Mouse (Mus musculus): ENCODE results near the gene Tnn. TPM values are rescaled to one million over a fixed set of nuclear protein-coding genes. Genes with fewer than 3 reads are reported as not detected.
A peak's percentile ranks its signal among the peaks of the same experiment; 100 is the strongest.

The Tnn gene
- total RNA-seq (2012; rRNA removed) (not detected in 2 replicates), total RNA-seq (2014; rRNA removed) (not detected in 2 replicates), polyA plus RNA-seq (2012; ENCODE audit: insufficient read length, low read depth) (0.08 and 0.13 TPM in 2 replicates)

DNA sequence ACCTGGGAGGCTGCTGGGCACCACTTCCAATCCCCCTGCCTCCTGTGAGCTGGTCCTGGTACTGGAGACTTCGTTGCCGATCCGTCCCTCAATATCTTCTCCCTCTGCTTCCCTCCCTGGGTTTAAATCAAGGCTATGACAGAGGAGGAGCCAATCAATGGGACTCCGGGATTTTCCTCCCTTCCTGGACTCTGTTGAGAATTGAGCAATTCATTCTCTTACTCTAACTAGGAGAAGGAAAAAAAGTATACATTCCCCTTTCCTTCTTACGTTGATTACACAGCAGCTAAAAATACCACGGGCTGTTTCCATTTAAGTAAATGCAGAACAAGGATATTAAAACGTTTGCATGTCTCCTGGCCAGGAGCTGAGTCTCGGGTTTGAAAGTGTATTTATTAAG is at the start of gene Tnn:
TSS of gene Tnn (minus strand) at position 101 of the 400 bp plus-strand sequence.
- Histone ChIP-seq H3K9ac (ENCODE audit: insufficient read depth, low read depth) (no peak within 1 kb of the TSS), H3K27ac (ENCODE audit: insufficient read depth, low read depth) (no peak within 1 kb of the TSS), H3K79me2 (replicated peaks; ENCODE audit: control insufficient read depth, extremely low read depth, insufficient read depth, poor library complexity, severe bottlenecking) (no peaks in the 10 kb centered on the region), H3K4me3 (replicated peaks in 1 of 3; ENCODE audit: low read depth in 2 of 3, low read length in 2 of 3, poor library complexity in 1 of 3) (no peak within 1 kb of the TSS), H3K4me1 (ENCODE audit: control insufficient read depth in 1 of 2, insufficient read depth in 2 of 2) (peaks cover 16 to 35% of the 10 kb centered on the region in 2 experiments), H3K4me2 (ENCODE audit: insufficient read depth, low read depth, poor library complexity, severe bottlenecking) (no peak within 1 kb of the TSS), H3K36me3 (replicated peaks in 1 of 2; ENCODE audit: control insufficient read depth in 1 of 2, insufficient read depth in 1 of 2, low read length in 1 of 2) (no peaks in the 10 kb centered on the region), H3K27me3 (replicated peaks) (peaks cover 2% of the 10 kb centered on the region), H3K9me3 (replicated peaks; ENCODE audit: low read length) (no peaks in the 10 kb centered on the region)
- no peak for DNase-seq (ENCODE audit: extremely low read depth)
- TF ChIP-seq KAT2A (IDR thresholded peaks at IDR 0.05; ENCODE audit: insufficient replicate concordance, low read length) = no peak
- TF ChIP-seq E2F4 (IDR thresholded peaks at IDR 0.05; ENCODE audit: insufficient replicate concordance, low read depth, low read length) = no peak
- dilution Hi-C loops (cut with MboI; ENCODE audit: extremely low pct_ligation_motif_present, extremely low pct_unique_long_range_greater_than_20kb, low sequenced_read_pairs) (no loop called here), in situ Hi-C loops (cut with MboI; ENCODE audit: low pct_ligation_motif_present, low pct_unique_long_range_greater_than_20kb, low sequenced_read_pairs) (no loop called here)

- H3K9ac ChIP-seq (ENCODE audit: insufficient read depth, low read depth) = peak overlapping the region; percentile 97
- peaks cover 21% of the 10 kb centered on the region for H3K79me2 ChIP-seq (replicated peaks; ENCODE audit: control insufficient read depth, extremely low read depth, insufficient read depth, poor library complexity, severe bottlenecking)
- dilution Hi-C loops (cut with MboI; ENCODE audit: extremely low pct_ligation_motif_present, extremely low pct_unique_long_range_greater_than_20kb, low sequenced_read_pairs) = no loop called here
- H3K36me3 ChIP-seq (replicated peaks in 1 of 2; ENCODE audit: control insufficient read depth in 1 of 2, insufficient read depth in 1 of 2, low read length in 1 of 2) = peaks cover 19 to 36% of the 10 kb centered on the region in 2 experiments
- H3K4me3 ChIP-seq (replicated peaks in 1 of 3; ENCODE audit: low read depth in 2 of 3, low read length in 2 of 3, poor library complexity in 1 of 3) = peak overlapping the region; percentile 76 to 95 (median 93)
- H3K4me1 ChIP-seq (ENCODE audit: control insufficient read depth in 1 of 2, insufficient read depth in 2 of 2) = peaks cover 4 to 15% of the 10 kb centered on the region in 2 experiments
- DNase-seq (ENCODE audit: extremely low read depth) = no peak
- in situ Hi-C loops (cut with MboI; ENCODE audit: low pct_ligation_motif_present, low pct_unique_long_range_greater_than_20kb, low sequenced_read_pairs) = loop anchor here (25.0 kb wide), 1 partner anchor 308 kb away; no protein-coding TSS in a partner anchor
- no peak; the same call in 1 of the 2 replicates for TF ChIP-seq TBP (conservative IDR thresholded peaks at IDR 0.05; ENCODE audit: low read depth, low read length)
- no peak for TF ChIP-seq CTCF (conservative IDR thresholded peaks at IDR 0.05 in 1 of 2, IDR thresholded peaks at IDR 0.05 in 1 of 2; ENCODE audit: low read depth in 2 of 2, low read length in 2 of 2)
- H3K27ac ChIP-seq (ENCODE audit: insufficient read depth, low read depth) = peak overlapping the region; percentile 66
- H3K9me3 ChIP-seq (replicated peaks; ENCODE audit: low read length) = no peaks in the 10 kb centered on the region
- H3K4me2 ChIP-seq (ENCODE audit: insufficient read depth, low read depth, poor library complexity, severe bottlenecking) = peak overlapping the region; percentile 67; the same call in 1 of the 2 replicates
- H3K27me3 ChIP-seq (replicated peaks) = no peaks in the 10 kb centered on the region
These were observed 41.9 kb upstream of the Tnn start for GRCm38 (mm10) chr1:160195337-160195663.

GRCm38 (mm10) chr1:160194529-160195336 is 41.4 kb upstream of the Tnn start, which contains the start of gene Mrps14:
Mrps14 (plus strand) TSS chr1:160195215.
- Histone ChIP-seq H3K27me3 (replicated peaks) (no peaks in the 10 kb centered on the region), H3K4me1 (ENCODE audit: control insufficient read depth in 1 of 2, insufficient read depth in 2 of 2) (peaks cover 4 to 15% of the 10 kb centered on the region in 2 experiments), H3K4me3 (replicated peaks in 1 of 3; ENCODE audit: low read depth in 2 of 3, low read length in 2 of 3, poor library complexity in 1 of 3) (peak within 1 kb of the TSS; percentile 76 to 95 (median 93)), H3K4me2 (ENCODE audit: insufficient read depth, low read depth, poor library complexity, severe bottlenecking) (peak within 1 kb of the TSS; percentile 87), H3K79me2 (replicated peaks; ENCODE audit: control insufficient read depth, extremely low read depth, insufficient read depth, poor library complexity, severe bottlenecking) (peaks cover 21% of the 10 kb centered on the region), H3K9ac (ENCODE audit: insufficient read depth, low read depth) (peak within 1 kb of the TSS; percentile 97), H3K36me3 (replicated peaks in 1 of 2; ENCODE audit: control insufficient read depth in 1 of 2, insufficient read depth in 1 of 2, low read length in 1 of 2) (peaks cover 17 to 30% of the 10 kb centered on the region in 2 experiments), H3K27ac (ENCODE audit: insufficient read depth, low read depth) (peak within 1 kb of the TSS; percentile 66), H3K9me3 (replicated peaks; ENCODE audit: low read length) (no peaks in the 10 kb centered on the region)
- in situ Hi-C loops (cut with MboI; ENCODE audit: low pct_ligation_motif_present, low pct_unique_long_range_greater_than_20kb, low sequenced_read_pairs) = loop anchor here (25.0 kb wide), 1 partner anchor 307 kb away; no protein-coding TSS in a partner anchor
- peak; percentile 100 for DNase-seq (ENCODE audit: extremely low read depth)
- dilution Hi-C loops (cut with MboI; ENCODE audit: extremely low pct_ligation_motif_present, extremely low pct_unique_long_range_greater_than_20kb, low sequenced_read_pairs) = no loop called here
- no peak for TF ChIP-seq E2F4 (IDR thresholded peaks at IDR 0.05; ENCODE audit: insufficient replicate concordance, low read depth, low read length)
- TF ChIP-seq MYC (IDR thresholded peaks at IDR 0.05; ENCODE audit: low read depth, low read length) = peak; percentile 63; the same call in 1 of the 2 replicates
- no peak for TF ChIP-seq USF2 (conservative IDR thresholded peaks at IDR 0.05; ENCODE audit: low read depth, low read length)
- peak; percentile 87 for TF ChIP-seq POLR2A (IDR thresholded peaks at IDR 0.05; ENCODE audit: low read depth, low read length)
- no peak for TF ChIP-seq CHD1 (IDR thresholded peaks at IDR 0.05; ENCODE audit: low read depth, low read length)
- TF ChIP-seq NELFE (IDR thresholded peaks at IDR 0.05; ENCODE audit: low read depth, low read length) = peak; percentile 70
- TF ChIP-seq USF1 (IDR thresholded peaks at IDR 0.05; ENCODE audit: low read depth, low read length) = no peak
- TF ChIP-seq PAX5 (IDR thresholded peaks at IDR 0.05; ENCODE audit: low read length) = no peak
- no peak for TF ChIP-seq RCOR1 (conservative IDR thresholded peaks at IDR 0.05; ENCODE audit: low read depth, low read length)
- TF ChIP-seq IRF4 (IDR thresholded peaks at IDR 0.05; ENCODE audit: low read depth, low read length) = peak; percentile 53
- peak; percentile 99 for TF ChIP-seq CHD2 (IDR thresholded peaks at IDR 0.05; ENCODE audit: low read length)
- no peak for TF ChIP-seq ZMIZ1 (IDR thresholded peaks at IDR 0.05; ENCODE audit: low read depth, low read length)
- peak; percentile 28; the same call in 1 of the 2 replicates for TF ChIP-seq MAX (IDR thresholded peaks at IDR 0.05; ENCODE audit: low read length)
- TF ChIP-seq HCFC1 (IDR thresholded peaks at IDR 0.05; ENCODE audit: low read depth, low read length) = peak; percentile 87
- TF ChIP-seq UBTF (IDR thresholded peaks at IDR 0.05; ENCODE audit: low read depth, low read length) = no peak
- TF ChIP-seq RAD21 (IDR thresholded peaks at IDR 0.05; ENCODE audit: low read depth, low read length) = peak; percentile 78
- TF ChIP-seq SIN3A (IDR thresholded peaks at IDR 0.05; ENCODE audit: low read length) = 0 out of 2 replicates have a peak, but pooled peaks have one; percentile 6
- no peak for TF ChIP-seq ZKSCAN1 (IDR thresholded peaks at IDR 0.05; ENCODE audit: borderline replicate concordance, low read depth, low read length)
- TF ChIP-seq MEF2A (IDR thresholded peaks at IDR 0.05; ENCODE audit: borderline replicate concordance, low read depth, low read length) = peak; percentile 40; the same call in 1 of the 2 replicates
- no peak for TF ChIP-seq JUND (conservative IDR thresholded peaks at IDR 0.05; ENCODE audit: low read depth, low read length)
- peak; percentile 83 for TF ChIP-seq ELF1 (IDR thresholded peaks at IDR 0.05; ENCODE audit: low read depth, low read length)
